Mouse (Mus musculus): ENCODE results near the gene Morf4l1. TPM values are rescaled to one million over a fixed set of nuclear protein-coding genes. Genes with fewer than 3 reads are reported as not detected.

Morf4l1 gene
- polyA plus RNA-seq (2017; shearing (Covaris generic)) = 100 to 1,000 TPM; 287 to 345 (median 307) TPM

DNA sequence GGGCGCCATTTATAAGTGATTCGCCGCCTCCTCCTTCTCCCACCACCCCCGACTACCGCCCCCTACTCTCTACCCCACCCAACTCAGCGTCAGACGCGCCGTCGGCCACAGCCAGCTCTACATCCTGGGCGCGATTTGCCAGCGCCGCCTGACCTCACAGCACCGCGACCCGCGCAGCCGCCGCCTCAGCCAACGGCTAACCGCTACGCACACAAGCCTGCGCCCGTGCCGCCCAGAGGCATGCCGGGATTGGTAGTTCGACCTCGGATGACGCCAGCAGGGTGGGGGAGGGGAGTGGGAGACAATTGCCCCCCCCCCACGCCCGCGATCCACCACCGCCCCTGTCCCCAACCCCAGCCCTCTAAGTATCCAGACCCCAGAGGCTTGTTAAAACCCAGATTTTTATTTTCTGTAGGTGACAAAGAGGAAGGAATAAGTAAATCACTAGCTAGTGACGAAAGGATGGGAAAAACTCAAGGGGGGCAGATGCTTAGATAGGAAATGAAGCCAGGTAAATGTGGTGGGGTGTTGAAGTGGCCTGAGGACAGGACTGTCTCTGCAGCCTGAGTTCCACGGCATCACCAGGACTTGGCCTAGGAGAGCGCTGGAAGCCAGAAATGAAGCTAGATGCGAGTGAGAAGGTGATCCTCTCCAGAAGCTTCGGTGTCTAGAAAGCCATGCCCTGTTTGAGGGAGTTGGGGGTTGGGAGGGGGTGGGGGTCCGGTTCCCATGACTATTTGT, at the start of gene Morf4l1:
Gene Morf4l1, minus strand, starts transcription at position 208 of the 741 bp plus-strand sequence.
- peak; percentile 90 for ATAC-seq

DNA sequence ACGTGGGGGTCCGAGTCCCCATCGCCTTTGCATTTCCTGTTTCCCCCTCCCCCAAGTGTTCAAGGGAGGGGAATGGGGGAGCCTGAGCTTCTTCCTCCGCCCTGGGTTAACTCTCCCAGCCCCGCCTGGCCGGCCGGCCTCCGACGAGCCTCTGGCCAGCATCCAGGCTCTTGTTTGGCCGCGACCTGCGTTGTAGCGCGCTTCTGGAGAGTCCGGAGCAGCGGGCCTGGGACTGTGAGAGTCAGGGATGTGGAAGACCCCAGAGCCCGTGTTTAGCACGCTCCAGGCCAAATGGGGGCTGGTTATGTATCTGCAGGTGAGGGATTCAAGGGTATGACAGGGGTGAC, 49.1 kb upstream of the Morf4l1 start:
- no peak for ATAC-seq

DNA sequence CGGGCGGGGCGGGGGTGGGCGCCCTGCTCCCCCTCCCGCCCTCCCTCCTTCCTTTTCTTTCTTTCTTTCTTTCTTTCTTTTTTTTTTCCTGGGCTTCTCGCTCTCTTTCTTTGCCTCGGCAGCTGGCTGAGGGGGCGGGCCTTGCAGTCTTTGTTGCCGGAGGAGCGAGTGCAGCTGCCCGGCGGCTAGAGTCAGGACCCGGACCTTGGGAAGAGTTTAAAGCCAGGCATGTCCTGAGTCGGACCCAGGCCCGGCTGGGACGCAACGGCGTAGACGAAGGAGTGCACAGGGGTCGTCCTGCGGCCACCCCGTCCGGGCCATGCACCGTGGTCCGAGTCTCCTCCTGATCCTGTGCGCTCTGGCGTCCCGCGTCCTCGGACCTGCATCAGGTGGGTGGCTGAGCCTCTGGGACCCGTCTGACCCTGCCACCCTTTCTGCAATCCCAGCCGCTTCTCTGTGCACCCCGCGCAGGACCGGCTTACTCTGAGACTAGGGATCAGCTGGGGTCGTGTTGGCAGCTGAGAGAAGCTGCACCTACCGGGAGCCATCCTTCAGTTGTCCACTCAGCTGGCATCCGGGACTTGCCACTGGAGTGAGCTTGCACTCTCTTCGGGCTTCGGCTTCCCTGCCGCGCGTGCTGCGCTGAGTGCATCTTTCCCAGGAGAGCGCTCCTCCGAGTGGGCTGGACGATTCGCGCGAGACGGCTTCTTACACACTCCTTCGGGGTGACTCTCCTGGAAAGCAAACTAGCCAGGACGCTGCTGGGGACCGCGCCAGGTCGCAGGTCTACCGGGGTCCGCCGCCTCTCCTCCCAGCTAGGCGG, 48.6 kb upstream of the Morf4l1 start, which contains the start of gene Adamts7:
Gene Adamts7, plus strand, starts transcription at position 144 of the 823 bp plus-strand sequence.
- peak; percentile 21 for ATAC-seq

DNA sequence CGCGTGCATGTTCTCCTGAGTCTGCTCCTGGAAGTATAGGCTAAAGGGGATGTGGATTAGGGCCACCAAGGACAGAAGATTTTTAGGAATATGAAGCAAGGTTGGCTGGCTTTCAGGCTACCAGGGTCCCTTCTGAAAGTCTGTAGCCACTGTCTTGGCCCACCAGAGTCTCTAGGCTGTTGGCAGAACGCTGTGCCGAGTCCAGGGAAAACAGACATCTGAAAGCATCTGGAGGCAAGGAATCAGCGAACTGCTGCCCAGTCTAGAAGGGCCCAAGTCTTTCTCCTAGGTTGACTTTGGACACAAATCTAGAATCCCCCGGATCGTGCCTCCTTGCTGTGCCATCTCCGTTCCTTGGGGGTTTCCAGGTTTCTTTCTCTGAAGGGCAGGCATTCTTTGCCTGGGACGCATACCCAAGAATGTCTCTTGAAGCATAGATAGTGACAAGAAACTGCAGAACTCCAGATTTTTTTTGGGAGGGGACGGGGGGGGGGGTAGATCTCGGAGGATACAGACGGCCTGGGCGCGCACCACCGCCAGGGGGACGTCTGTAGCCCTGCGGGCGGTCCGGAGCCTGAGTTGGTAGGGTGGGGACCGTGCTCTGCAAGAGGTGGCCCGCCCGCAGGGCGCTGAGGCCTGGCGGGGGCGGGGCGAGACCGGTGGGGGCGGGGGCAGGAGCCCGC, 47.8 kb upstream of the Morf4l1 start:
- ATAC-seq = no peak

DNA sequence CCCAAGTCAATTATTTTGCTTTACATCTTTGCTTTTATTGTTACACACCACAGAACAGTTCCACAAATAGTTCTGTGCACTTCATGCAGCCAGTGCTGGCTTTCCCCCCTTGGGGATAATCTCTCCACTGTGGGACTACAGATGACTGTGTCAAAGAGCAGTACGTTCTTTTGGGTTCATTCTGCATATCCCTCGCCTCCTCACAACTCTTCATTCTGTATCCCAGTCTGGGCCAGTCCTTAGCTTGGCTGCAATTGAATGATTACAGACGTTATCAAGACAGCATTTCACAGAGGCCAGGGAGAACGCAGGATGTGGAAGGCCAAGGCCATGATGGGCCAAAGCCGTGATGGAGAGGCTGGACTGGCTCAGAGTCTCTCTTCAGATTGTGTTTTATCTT, 32.3 kb upstream of the Morf4l1 start:
- no peak for ATAC-seq

DNA sequence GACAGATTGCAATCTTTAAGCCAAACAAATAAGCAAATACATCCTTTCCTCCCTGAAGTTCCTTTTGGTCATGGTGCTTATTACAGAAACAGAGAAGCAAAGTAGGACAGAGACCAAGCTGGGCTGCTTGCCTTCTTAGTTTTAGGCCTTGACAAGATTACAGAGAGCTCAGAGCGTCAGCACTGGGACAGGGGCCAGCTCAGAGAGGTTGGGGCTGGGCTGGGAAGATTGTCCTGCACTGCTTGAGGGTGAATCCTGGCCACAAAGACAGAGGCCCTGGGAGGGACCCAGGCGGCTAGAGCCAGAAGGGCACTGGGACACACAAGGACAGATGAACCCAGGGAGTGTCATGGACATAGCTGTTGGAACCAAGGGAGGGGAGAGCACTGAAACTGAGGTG, 31.2 kb upstream of the Morf4l1 start:
- no peak for ATAC-seq

DNA sequence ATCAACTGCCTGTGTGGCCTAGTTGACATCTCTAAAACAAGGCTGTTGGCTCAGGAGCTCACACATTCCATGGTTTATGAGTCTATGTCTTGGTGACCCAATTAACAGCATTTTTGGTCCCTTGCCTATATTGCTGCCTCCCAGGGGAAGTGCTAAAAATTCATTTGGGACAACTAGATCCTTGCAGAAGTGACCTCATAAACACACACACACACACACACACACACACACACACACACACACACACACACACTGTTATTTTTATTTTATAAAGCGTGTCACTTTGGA, 22.0 kb upstream of the Morf4l1 start:
- ATAC-seq = no peak

DNA sequence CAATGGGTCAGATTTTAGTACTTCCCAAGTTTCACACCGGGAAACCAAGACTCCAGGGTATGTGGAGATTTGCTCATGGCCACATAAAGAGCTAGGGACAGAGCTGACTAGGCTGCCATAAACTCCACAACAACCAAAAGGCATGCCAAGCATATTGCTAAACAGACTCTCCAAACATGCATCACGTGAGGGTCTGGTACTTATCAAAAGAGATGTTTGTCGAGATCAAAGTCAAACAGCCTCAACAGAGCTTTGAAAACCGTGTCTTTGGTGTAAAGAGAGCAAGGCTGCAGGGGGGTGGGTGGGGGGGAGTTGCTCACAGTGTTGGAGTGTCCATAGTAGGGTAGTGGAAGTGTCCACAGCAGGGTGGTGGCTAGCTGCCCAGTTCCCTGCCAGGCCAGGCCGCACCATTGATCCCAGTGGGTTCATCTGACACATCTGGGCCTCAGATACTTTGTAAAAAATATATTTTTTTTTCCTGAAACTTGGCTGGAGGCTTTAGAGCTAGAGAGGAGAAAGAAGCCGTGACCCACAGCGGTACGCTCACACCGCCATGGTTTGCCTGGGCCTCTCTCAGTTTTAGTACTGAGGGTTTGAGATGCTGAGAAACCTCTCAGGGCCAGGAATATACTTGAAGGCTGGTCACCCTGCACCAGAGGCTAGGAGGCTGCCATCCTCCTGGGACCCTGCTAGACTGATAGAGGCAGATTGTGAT, 21.5 kb upstream of the Morf4l1 start:
- ATAC-seq = no peak

DNA sequence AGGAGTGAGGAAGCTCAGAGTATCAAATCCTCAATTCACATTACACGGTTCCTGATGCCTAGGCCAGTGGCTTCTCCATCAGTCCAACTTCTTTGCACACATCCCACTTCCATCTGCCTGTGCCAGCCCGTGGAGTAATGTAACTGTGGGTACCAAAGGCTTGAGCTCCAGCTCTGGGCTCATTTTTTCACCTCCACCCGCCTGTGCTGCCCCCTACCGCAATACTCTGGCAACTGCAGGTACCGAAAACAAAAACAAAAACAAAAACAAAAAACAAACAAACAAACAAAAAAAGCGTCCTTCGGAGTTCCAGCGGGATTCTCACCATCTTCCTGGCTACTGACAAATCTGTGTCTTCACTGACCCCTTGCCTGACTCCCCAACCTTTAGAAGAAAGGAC, 20.9 kb upstream of the Morf4l1 start:
- no peak for ATAC-seq

DNA sequence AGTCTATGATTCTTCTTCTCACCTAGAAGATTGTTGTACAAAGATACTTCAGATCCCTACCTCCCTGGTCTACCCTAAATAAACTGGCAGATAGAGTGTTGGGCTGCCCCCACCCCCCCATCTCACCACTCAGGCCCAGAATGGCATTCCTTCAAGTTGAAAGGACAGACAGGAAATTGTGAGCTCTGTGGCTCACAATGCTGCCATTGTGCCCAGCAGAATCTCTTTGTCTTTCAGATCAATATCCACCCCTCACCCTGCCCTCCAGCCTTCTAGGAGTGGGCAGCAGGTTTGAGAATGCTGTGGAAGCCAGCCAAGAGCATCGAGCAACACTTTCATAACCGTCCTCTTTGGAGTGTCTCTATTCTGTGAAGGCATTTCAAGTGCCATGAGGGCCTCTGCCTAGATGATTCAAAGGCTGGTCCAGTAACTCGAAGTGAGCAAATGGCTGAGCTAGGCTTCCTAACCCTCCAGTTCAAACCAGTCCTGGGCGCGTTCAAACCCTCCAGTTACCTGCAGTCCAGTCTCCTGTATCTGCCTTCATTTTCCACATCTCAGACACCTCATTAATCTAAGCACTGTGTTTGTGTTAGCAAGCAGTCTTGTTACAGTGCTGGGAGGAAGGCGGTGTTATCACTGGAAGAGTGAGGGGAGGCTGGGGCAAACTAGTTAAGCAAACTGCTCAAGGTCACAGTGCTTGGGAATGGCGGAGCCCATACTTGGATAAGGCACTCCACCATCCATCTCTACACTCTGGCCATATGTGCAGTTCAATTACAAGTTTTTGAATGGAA, 19.2 kb upstream of the Morf4l1 start:
- ATAC-seq = no peak

DNA sequence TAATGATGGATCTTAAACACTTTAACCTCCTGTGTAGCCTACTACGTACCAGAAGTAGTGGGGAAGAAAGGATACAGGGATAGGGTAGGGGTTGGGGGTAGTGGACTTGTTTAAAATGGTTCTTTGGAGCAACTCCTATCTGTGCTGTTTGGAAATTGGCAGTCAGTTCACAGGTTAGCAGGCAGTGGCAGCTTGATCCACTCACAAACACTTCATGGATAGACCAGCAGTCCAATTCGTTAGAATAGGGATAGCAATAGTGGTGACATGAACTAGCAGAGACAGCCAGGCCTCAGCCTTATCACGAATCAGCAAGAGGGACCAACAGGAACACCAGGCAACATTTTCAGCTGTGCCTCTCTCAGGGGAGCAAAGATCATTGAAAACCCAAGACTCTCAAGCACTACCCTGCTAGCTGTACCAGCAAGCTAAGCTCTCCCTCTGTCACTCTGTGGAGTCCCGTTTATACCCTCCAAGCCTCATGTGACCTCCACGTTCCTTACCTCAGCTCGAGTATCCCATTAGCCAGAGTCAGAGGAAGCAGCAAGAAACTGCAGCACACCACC, 14.1 kb upstream of the Morf4l1 start:
- no peak for ATAC-seq

DNA sequence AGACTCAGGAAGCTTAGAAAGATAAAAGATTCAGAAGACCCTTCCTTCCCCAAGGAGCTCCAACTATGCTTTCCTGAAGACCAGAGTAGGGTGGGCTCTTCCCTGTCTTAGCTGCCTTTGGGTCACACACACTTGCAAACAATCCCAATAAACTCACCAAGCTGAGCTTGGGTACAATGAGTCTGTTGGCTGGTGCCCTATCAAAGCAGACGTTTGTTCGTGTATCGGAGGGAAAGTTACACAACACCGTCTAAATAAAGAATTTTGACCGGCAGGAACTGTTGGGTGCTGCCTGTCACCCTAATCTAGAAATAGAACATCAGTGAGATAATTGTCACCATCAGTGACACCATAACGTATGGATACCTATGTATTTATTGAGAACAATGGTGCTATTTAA, 12.6 kb upstream of the Morf4l1 start:
- ATAC-seq = no peak

DNA sequence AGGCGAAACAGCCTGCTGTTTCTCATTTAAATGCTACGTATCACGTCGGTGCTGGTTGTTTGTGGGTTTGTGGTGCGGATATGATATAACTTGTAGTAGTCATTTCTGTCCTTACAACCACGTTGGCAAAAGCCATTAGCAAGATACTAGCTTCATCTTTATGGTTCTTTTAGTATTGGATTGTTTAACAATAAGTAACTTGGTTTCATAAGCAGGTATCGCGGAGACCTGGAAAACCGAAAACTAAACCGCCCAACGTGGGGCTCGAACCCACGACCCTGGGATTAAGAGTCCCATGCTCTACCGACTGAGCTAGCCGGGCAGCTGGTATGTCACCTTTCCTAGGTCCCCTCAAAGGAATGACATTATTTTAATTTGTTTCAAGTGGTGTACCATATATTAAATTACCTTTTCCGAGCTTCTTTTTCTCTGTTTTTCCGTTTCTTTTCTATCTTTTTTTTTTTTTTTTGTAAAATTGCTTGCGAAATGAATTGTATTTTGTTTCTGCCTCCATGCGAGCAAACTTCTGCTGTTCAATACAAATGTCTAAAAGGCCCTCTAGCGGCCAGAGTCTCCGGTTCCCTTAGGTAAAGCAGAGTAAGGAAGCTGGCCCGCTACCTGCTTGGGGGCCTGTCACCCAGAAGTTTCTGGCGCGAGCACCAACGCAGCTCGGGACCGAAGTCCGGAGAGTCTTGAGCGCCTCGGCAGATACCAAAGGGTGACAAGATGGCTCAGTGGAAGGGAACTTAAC, 11.9 kb upstream of the Morf4l1 start:
- peak; percentile 82 for ATAC-seq

DNA sequence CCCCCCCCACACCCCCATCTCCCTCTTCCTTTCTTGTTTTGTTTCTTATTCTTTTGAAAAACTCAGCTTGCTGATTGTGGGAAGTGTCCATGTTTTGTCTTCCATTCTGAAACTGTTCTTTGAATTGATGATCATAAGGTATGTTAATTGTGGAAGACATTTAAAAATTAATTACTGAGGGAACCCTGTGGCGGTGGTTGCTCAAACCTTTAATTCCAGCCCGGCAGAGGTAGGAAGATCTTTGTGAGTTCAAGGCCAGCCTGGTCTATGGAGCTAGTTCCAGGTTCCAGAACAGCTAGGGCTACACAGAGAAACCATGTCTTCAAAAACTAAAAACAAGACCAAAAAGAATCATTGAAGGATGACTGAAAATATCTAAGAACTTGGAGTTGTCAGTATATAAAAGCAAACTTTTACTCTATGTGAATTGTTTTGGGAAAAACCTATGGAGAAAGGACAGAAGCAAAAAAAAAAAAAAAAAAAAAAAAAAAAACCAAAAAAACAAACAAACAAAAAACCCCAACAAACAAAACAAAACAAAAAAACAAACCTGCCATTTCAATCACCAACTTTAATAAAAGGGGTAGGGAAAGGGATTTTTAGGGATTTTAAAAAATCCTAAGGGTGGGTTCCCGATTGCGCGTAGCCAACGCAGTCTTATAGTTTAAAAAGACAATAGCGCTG, 11.0 kb upstream of the Morf4l1 start:
- ATAC-seq = no peak

DNA sequence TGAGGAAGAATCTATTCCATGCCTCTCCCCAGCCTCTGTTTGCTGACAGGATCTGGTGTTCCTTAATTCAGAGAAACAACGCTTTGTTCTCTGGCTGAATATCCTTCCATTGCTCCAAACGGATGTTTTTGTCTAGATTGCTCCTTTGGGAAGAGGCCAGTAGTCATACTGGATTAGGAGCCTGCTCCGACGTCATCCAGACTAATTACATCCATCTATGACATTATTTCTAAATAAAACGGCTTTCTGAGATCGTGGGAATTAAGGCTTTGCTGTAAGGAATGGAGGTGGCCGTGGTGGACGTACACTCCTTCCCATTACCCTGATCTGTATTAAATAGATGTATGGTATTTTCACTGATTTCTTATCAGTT, 10.3 kb upstream of the Morf4l1 start:
- ATAC-seq = no peak

DNA sequence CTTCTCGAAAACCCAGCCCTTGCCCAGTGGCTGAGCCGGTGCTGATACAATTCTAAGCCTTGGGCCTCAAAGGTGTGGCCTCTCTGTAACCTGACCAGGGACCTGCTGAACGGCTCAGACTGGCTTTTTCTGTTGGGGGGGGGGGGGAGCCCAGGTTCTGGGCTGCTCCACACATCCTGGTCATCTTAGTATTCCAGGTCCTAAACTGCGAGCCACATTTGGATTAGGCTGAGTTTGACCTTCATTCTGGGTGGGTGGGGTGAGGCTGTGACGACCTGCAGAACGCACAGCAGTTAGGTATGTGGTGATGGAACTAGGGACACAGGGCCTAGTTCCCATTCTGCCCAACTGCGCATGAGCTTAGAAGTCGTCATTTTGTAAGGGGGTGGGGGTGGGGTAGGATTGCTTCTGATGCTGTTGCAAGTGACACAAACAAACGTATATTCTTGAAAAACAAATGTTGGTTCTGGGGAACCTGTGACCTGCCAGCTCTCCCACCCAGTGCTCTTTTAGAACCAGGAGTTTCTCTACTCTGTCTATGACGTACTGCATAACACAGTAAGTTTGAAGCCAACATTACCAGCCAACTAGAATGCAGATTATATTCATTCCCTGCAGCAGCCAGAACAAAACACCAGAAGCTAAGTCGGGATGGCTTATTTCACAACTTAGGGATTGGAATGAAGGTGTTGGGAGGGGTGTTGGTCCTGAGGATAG, 9.7 kb upstream of the Morf4l1 start:
- no peak for ATAC-seq

DNA sequence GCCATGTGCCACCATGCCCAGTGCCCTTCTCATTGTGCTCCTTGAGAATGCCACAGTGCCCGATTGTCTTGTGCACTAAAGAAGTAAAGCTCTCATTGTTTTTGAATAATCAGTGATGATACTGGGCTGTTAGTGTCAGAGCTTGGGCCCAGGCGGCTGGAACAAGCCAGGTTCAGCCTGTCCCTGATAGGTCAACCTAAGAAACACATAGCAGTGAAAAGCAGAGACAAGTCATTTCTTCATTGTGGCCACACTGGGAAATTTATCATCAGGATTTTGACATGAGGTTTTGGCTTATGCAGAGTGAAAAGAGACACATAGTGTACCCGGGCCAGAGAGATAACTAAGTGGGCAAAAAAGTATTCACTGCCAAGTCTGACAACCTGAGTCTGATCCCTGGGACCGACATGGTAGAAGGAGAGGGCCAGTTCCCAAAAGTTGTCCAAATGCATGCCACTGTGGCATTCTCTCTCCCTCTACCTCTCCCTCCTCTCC, 7.7 kb upstream of the Morf4l1 start:
- no peak for ATAC-seq

DNA sequence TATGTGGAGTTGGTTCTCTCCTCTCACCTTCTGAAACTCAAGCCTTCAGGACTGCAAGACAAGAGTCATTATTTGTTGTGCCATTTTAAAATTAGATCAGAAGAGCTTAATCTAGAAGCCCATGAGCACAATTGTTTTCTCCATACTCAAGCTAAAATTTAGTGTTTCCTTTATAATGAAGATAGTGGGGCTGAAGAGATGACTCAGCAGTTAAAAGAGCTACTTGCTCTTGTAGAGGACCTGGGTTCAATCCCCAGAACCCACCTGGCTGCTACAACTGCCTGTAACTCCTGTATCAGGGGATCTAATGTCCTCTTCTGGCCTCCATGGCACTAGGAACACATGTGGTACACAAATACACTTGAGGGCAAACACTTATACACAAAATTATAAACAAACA, 2.7 kb upstream of the Morf4l1 start:
- ATAC-seq = no peak

DNA sequence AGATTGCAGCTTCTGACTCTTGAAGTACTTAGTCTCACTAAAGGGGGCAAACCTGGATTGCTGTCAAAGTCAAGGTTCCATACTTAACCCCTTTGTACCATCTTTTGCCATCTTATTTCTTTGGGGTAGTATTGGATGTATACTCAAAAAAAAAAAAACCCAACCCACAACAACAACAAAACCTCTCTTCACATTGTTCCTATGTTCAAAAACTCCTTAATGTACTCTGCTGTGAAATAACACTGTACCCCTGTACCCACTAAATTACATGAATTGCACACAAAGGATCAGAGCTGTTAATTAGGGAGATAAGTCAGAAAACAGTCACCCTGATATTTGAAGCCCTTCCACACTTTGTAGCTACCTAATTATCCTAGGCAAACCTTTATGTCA, 730 bp upstream of the Morf4l1 start:
- ATAC-seq = no peak
